Comparison of ENCODE assay signal across 9 mouse cellular contexts in the genomic region with DNA sequence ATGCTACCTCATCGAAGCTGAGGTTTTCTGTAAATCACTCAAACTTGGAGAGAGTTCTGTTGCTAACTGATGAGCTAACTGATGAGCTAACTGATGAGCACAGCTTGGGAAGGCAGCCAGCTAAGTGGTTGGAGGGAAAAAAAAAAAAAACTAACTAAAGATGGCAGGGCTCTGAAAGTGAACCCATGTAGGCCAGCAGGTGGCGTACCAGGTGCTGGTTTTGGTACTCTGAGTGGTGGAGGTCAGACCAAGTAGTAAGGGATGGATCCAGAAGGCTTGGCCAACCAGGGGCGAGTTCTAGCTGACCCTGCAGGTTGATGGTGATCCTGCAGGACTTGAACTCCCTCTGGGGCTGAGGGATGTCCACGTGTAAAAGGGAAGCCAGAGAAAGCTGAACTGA.
DNase-seq lines count a peak whose midpoint lies in the region; ATAC-seq lines count a peak whose summit lies in the region.
"Had no signal": no experiment of that assay in that cellular context is flagged by ENCODE, and none has a peak within 500 bp of the region (broad histone marks: within the 10 kb centered on the region; RNA-seq: fewer than 3 reads in every experiment).

No protein-coding gene starts in this region.

- H3K36me3 ChIP-seq in midbrain, embryonic 10.5 days, result no peaks in the 10 kb centered on the region
- H3K36me3 ChIP-seq in midbrain, embryonic 11.5 days (ENCODE audit: control insufficient read depth, insufficient read depth, low read length), result no peaks in the 10 kb centered on the region
- no peaks in the 10 kb centered on the region for H3K36me3 ChIP-seq in embryonic facial prominence, embryonic 10.5 days (replicated peaks)
- H3K36me3 ChIP-seq: lung, embryonic 15.5 days had no signal

- DNase-seq in midbrain, embryonic 10.5 days (ENCODE audit: low spot score), result peak; percentile 40
- DNase-seq in midbrain, embryonic 11.5 days (ENCODE audit: low spot score, missing footprints), result no peak
- DNase-seq in T-cell, adult 2 months (ENCODE audit: low spot score), result peak; percentile 86
- DNase-seq in embryonic facial prominence, embryonic 10.5 days (ENCODE audit: low spot score), result peak; percentile 62
- peak; percentile 63 for DNase-seq in kidney, postnatal 10 days
- peak; percentile 56 to 61 for DNase-seq in lung, postnatal 4 days
- DNase-seq in testis, postnatal 14 days (ENCODE audit: low spot score), result peak; percentile 9
- no peak for DNase-seq in layer of hippocampus, adult 9-11 months

- H3K4me3 ChIP-seq in midbrain, embryonic 10.5 days, result no peak overlapping the region
- H3K4me3 ChIP-seq in midbrain, embryonic 11.5 days (ENCODE audit: low read depth, low read length), result no peak overlapping the region
- H3K4me3 ChIP-seq in embryonic facial prominence, embryonic 10.5 days, result no peak overlapping the region
- H3K4me3 ChIP-seq: lung, embryonic 15.5 days had no signal

- ATAC-seq in midbrain, embryonic 11.5 days (ENCODE audit: low FRiP score), result no peak

- no peaks in the 10 kb centered on the region for H3K27me3 ChIP-seq in midbrain, embryonic 10.5 days (ENCODE audit: low read depth, poor library complexity, severe bottlenecking)
- no peaks in the 10 kb centered on the region for H3K27me3 ChIP-seq in midbrain, embryonic 11.5 days (ENCODE audit: control insufficient read depth, insufficient read depth, low read length)
- H3K27me3 ChIP-seq in embryonic facial prominence, embryonic 10.5 days (replicated peaks; ENCODE audit: low read depth, poor library complexity, severe bottlenecking), result no peaks in the 10 kb centered on the region
- H3K27me3 ChIP-seq: lung, embryonic 15.5 days had no signal

- H3K9me3 ChIP-seq in midbrain, embryonic 10.5 days (replicated peaks), result no peaks in the 10 kb centered on the region
- H3K9me3 ChIP-seq in midbrain, embryonic 11.5 days (ENCODE audit: control insufficient read depth, low read length), result no peaks in the 10 kb centered on the region
- H3K9me3 ChIP-seq in embryonic facial prominence, embryonic 10.5 days, result no peaks in the 10 kb centered on the region
- H3K9me3 ChIP-seq: lung, embryonic 15.5 days had no signal

- no peak overlapping the region for H3K9ac ChIP-seq in midbrain, embryonic 11.5 days (ENCODE audit: low read length)
- H3K9ac ChIP-seq: lung, embryonic 15.5 days had no signal

- H3K4me1 ChIP-seq in midbrain, embryonic 10.5 days, result peaks cover 4% of the 10 kb centered on the region; the same call in 1 of the 2 replicates
- no peaks in the 10 kb centered on the region for H3K4me1 ChIP-seq in midbrain, embryonic 11.5 days (ENCODE audit: control insufficient read depth, insufficient read depth, low read length)
- peaks cover 11% of the 10 kb centered on the region; the same call in 1 of the 2 replicates for H3K4me1 ChIP-seq in embryonic facial prominence, embryonic 10.5 days
- H3K4me1 ChIP-seq: lung, embryonic 15.5 days had no signal

- no peak overlapping the region for H3K27ac ChIP-seq in midbrain, embryonic 10.5 days (replicated peaks)
- H3K27ac ChIP-seq in midbrain, embryonic 11.5 days (ENCODE audit: low read depth, low read length), result no peak overlapping the region
- no peak overlapping the region for H3K27ac ChIP-seq in embryonic facial prominence, embryonic 10.5 days (replicated peaks)
- H3K27ac ChIP-seq: lung, embryonic 15.5 days had no signal

- H3K4me2 ChIP-seq in midbrain, embryonic 11.5 days, result no peak overlapping the region
- H3K4me2 ChIP-seq: lung, embryonic 15.5 days had no signal

- 46% methylated on average over 4 of the region's 4 CpGs for WGBS in midbrain, embryonic 10.5 days
- WGBS in midbrain, embryonic 11.5 days, result 43% methylated on average over 4 of the region's 4 CpGs
- WGBS in embryonic facial prominence, embryonic 10.5 days, result 44% methylated on average over 4 of the region's 4 CpGs

Comparison
In these comparisons a context has a peak if more than half of its experiments do, and no peak if none do; other contexts are left out.
1. DNase-seq: peak in midbrain, embryonic 10.5 days (single experiment), T-cell, adult 2 months (single experiment), embryonic facial prominence, embryonic 10.5 days (single experiment), kidney, postnatal 10 days (single experiment), lung, postnatal 4 days (2 of 2) and testis, postnatal 14 days (single experiment); none in midbrain, embryonic 11.5 days (single experiment) and layer of hippocampus, adult 9-11 months (single experiment).